In genomic region chr7:139506677-139507412, GRCm38 (mm10) we compare ENCODE assay signal across 25 mouse cellular contexts.
DNase-seq lines count a peak whose midpoint lies in the region; ATAC-seq lines count a peak whose summit lies in the region.
"Had no signal": no experiment of that assay in that cellular context is flagged by ENCODE, and none has a peak within 500 bp of the region (broad histone marks: within the 10 kb centered on the region; RNA-seq: fewer than 3 reads in every experiment).

No protein-coding gene starts in this region.

- H3K4me1 ChIP-seq in kidney, embryonic 16.5 days (ENCODE audit: insufficient read depth, low read length), result no peaks in the 10 kb centered on the region
- H3K4me1 ChIP-seq in midbrain, embryonic 11.5 days (ENCODE audit: control insufficient read depth, insufficient read depth, low read length), result peaks cover 6% of the 10 kb centered on the region
- peaks cover 6% of the 10 kb centered on the region; the same call in 1 of the 2 replicates for H3K4me1 ChIP-seq in midbrain, embryonic 16.5 days (ENCODE audit: control insufficient read depth, insufficient read depth, low read length)
- H3K4me1 ChIP-seq: embryonic facial prominence, embryonic 15.5 days; forebrain, embryonic 15.5 days; liver, embryonic 13.5 days had no signal

- H3K4me2 ChIP-seq in kidney, embryonic 16.5 days (replicated peaks; ENCODE audit: low read depth, low read length), result no peak overlapping the region
- no peak overlapping the region for H3K4me2 ChIP-seq in midbrain, embryonic 11.5 days
- no peak overlapping the region for H3K4me2 ChIP-seq in midbrain, embryonic 16.5 days (ENCODE audit: low read length)
- H3K4me2 ChIP-seq: embryonic facial prominence, embryonic 15.5 days; forebrain, embryonic 15.5 days; heart, embryonic 13.5 days; hindbrain, embryonic 15.5 days; liver, embryonic 13.5 days had no signal

- no peaks in the 10 kb centered on the region for H3K27me3 ChIP-seq in kidney, embryonic 16.5 days (ENCODE audit: insufficient read depth, low read length)
- peaks cover 14% of the 10 kb centered on the region for H3K27me3 ChIP-seq in midbrain, embryonic 11.5 days (ENCODE audit: control insufficient read depth, insufficient read depth, low read length)
- H3K27me3 ChIP-seq in midbrain, embryonic 16.5 days (ENCODE audit: control insufficient read depth, insufficient read depth, low read depth, low read length), result peaks cover 12% of the 10 kb centered on the region
- H3K27me3 ChIP-seq: embryonic facial prominence, embryonic 15.5 days; forebrain, embryonic 15.5 days; heart, embryonic 13.5 days; liver, embryonic 13.5 days had no signal

- no peaks in the 10 kb centered on the region for H3K9me3 ChIP-seq in kidney, embryonic 16.5 days (ENCODE audit: low read length)
- H3K9me3 ChIP-seq in midbrain, embryonic 11.5 days (ENCODE audit: control insufficient read depth, low read length), result no peaks in the 10 kb centered on the region
- no peaks in the 10 kb centered on the region for H3K9me3 ChIP-seq in midbrain, embryonic 16.5 days (replicated peaks; ENCODE audit: control insufficient read depth, low read length, poor library complexity, severe bottlenecking)
- H3K9me3 ChIP-seq: embryonic facial prominence, embryonic 15.5 days; forebrain, embryonic 15.5 days; heart, embryonic 13.5 days; hindbrain, embryonic 15.5 days; liver, embryonic 13.5 days had no signal

- no peak overlapping the region for H3K4me3 ChIP-seq in kidney, embryonic 16.5 days (ENCODE audit: low read length)
- no peak overlapping the region for H3K4me3 ChIP-seq in midbrain, embryonic 11.5 days (ENCODE audit: low read depth, low read length)
- H3K4me3 ChIP-seq in midbrain, embryonic 16.5 days (ENCODE audit: low read depth, low read length), result no peak overlapping the region
- H3K4me3 ChIP-seq: embryonic facial prominence, embryonic 15.5 days; forebrain, embryonic 15.5 days; heart, embryonic 13.5 days; hindbrain, embryonic 15.5 days; left cerebral cortex, adult 2 months; liver, embryonic 13.5 days had no signal

- no peak overlapping the region for H3K27ac ChIP-seq in kidney, embryonic 16.5 days (ENCODE audit: low read length)
- H3K27ac ChIP-seq in midbrain, embryonic 11.5 days (ENCODE audit: low read depth, low read length), result no peak overlapping the region
- no peak overlapping the region for H3K27ac ChIP-seq in midbrain, embryonic 16.5 days (ENCODE audit: low read length)
- H3K27ac ChIP-seq: embryonic facial prominence, embryonic 15.5 days; forebrain, embryonic 15.5 days; heart, embryonic 13.5 days; hindbrain, embryonic 15.5 days; left cerebral cortex, adult 2 months; liver, embryonic 13.5 days had no signal

- H3K9ac ChIP-seq in kidney, embryonic 16.5 days (replicated peaks; ENCODE audit: low read length), result no peak overlapping the region
- H3K9ac ChIP-seq in midbrain, embryonic 11.5 days (ENCODE audit: low read length), result no peak overlapping the region
- no peak overlapping the region for H3K9ac ChIP-seq in midbrain, embryonic 16.5 days (ENCODE audit: low read depth, low read length)
- H3K9ac ChIP-seq: embryonic facial prominence, embryonic 15.5 days; forebrain, embryonic 15.5 days; heart, embryonic 13.5 days; hindbrain, embryonic 15.5 days; liver, embryonic 13.5 days had no signal

- DNase-seq in kidney, postnatal 14 days, result no peak
- DNase-seq in midbrain, embryonic 11.5 days (ENCODE audit: low spot score, missing footprints), result peak; percentile 87
- no peak for DNase-seq in layer of hippocampus, postnatal 36 days
- no peak for DNase-seq in adrenal gland, adult 2 months
- DNase-seq: adrenal gland, postnatal 36 days; cerebellum, adult 9-10 months; gastrocnemius, postnatal 10 days; heart, adult 11 months; heart, postnatal 14 days; kidney, adult 9 months; layer of hippocampus, adult 9-11 months; liver, embryonic 13.5 days; lung, adult 2 months; right cerebral cortex, postnatal 25 days; spleen, adult 18-20 months; thymus, postnatal 25 days had no signal

- no peaks in the 10 kb centered on the region for H3K36me3 ChIP-seq in kidney, embryonic 16.5 days (ENCODE audit: insufficient read depth, low read length)
- no peaks in the 10 kb centered on the region for H3K36me3 ChIP-seq in midbrain, embryonic 11.5 days (ENCODE audit: control insufficient read depth, insufficient read depth, low read length)
- no peaks in the 10 kb centered on the region for H3K36me3 ChIP-seq in midbrain, embryonic 16.5 days (ENCODE audit: control insufficient read depth, insufficient read depth, low read length)
- H3K36me3 ChIP-seq: embryonic facial prominence, embryonic 15.5 days; forebrain, embryonic 15.5 days; hindbrain, embryonic 15.5 days; liver, embryonic 13.5 days had no signal

- ATAC-seq in kidney, embryonic 16.5 days (ENCODE audit: low FRiP score, low TSS enrichment), result peak; percentile 69; the same call in 1 of the 2 replicates
- ATAC-seq in midbrain, embryonic 11.5 days (ENCODE audit: low FRiP score), result peak; percentile 64; the same call in 1 of the 2 replicates
- ATAC-seq in midbrain, embryonic 16.5 days, result no peak
- ATAC-seq in megakaryocyte progenitor cell, adult 5-6 weeks (replicated peaks; ENCODE audit: poor library complexity), result 0 out of 2 replicates have a peak, but pooled peaks have one; percentile 20
- ATAC-seq: forebrain, embryonic 15.5 days; intestine, embryonic 16.5 days had no signal

- WGBS in kidney, embryonic 16.5 days, result 66% methylated on average over 9 of the region's 9 CpGs
- 67% methylated on average over 9 of the region's 9 CpGs for WGBS in midbrain, embryonic 11.5 days
- WGBS in midbrain, embryonic 16.5 days, result 64% methylated on average over 9 of the region's 9 CpGs
